Mouse (Mus musculus): ENCODE measurements around the gene Alkbh8. TPM values are rescaled to one million over a fixed set of nuclear protein-coding genes. Genes with fewer than 3 reads are reported as not detected.
A peak's percentile ranks its signal among the peaks of the same experiment; 100 is the strongest.
"Not testable (repeated sequence)": the region's sequence is repeated elsewhere in the genome, so short reads cannot be mapped to it uniquely, and the experiment has no call there.

Alkbh8 gene
- polyA plus RNA-seq (2021): 17.8 TPM

- POLR2A ChIA-PET: no interaction called here
- ATAC-seq: peak; percentile 99
- H3K27me3 ChIP-seq: no peaks in the 10 kb centered on the region
- CTCF ChIA-PET: interaction anchor here (1.0 to 1.3 kb wide), 2 partner anchors 9 to 23 kb away, joined by 3 read pairs; no protein-coding TSS in a partner anchor
- peak; percentile 55 for DNase-seq (ENCODE audit: low read depth, low spot score)
- peak; percentile 8 for TF ChIP-seq CTCF (IDR thresholded peaks at IDR 0.05)
- in situ Hi-C loops (cut with MboI; ENCODE audit: low pct_unique_long_range_greater_than_20kb): no loop called here
These were observed at the start of gene Alkbh8 for GRCm38 (mm10) chr9:3334962-3335767. Alkbh8 (plus strand) TSS chr9:3335140.

- no peak for TF ChIP-seq CTCF (IDR thresholded peaks at IDR 0.05)
- CTCF ChIA-PET: no interaction called here
- no peak for ATAC-seq
- POLR2A ChIA-PET: no interaction called here
- in situ Hi-C loops (cut with MboI; ENCODE audit: low pct_unique_long_range_greater_than_20kb): no loop called here
- DNase-seq (ENCODE audit: low read depth, low spot score): no peak
- no peaks in the 10 kb centered on the region for H3K27me3 ChIP-seq
These were observed 25.6 kb upstream of the Alkbh8 start for GRCm38 (mm10) chr9:3309292-3309836.

- H3K27me3 ChIP-seq: no peaks in the 10 kb centered on the region
- CTCF ChIA-PET: interaction anchor here (0.8 kb wide), 1 partner anchor 12 kb away, joined by 4 read pairs; no protein-coding TSS in a partner anchor
- no peak for TF ChIP-seq CTCF (IDR thresholded peaks at IDR 0.05)
- no peak for DNase-seq (ENCODE audit: low read depth, low spot score)
- no peak for ATAC-seq
- in situ Hi-C loops (cut with MboI; ENCODE audit: low pct_unique_long_range_greater_than_20kb): no loop called here
- POLR2A ChIA-PET: no interaction called here
These were observed 24.9 kb upstream of the Alkbh8 start for GRCm38 (mm10) chr9:3310016-3310415.

- ATAC-seq; DNase-seq (ENCODE audit: low read depth, low spot score); H3K27me3 ChIP-seq; POLR2A ChIA-PET; in situ Hi-C loops (cut with MboI; ENCODE audit: low pct_unique_long_range_greater_than_20kb); CTCF ChIA-PET: not testable (repeated sequence)
These were observed 7.4 kb upstream of the Alkbh8 start for GRCm38 (mm10) chr9:3327342-3328053.

GRCm38 (mm10) chr9:3328054-3328595 lies 6.8 kb upstream of the Alkbh8 start:
- no peak for TF ChIP-seq CTCF (IDR thresholded peaks at IDR 0.05)
- in situ Hi-C loops (cut with MboI; ENCODE audit: low pct_unique_long_range_greater_than_20kb): no loop called here
- H3K27me3 ChIP-seq: peaks cover 4% of the 10 kb centered on the region
- ChIA-PET CTCF (no interaction called here), POLR2A (no interaction called here)
- no peak for DNase-seq (ENCODE audit: low read depth, low spot score)
- ATAC-seq: no peak

- POLR2A ChIA-PET: no interaction called here
- CTCF ChIA-PET: no interaction called here
- TF ChIP-seq CTCF (IDR thresholded peaks at IDR 0.05): no peak
- peaks cover 4% of the 10 kb centered on the region for H3K27me3 ChIP-seq
- no peak for ATAC-seq
- no peak for DNase-seq (ENCODE audit: low read depth, low spot score)
- in situ Hi-C loops (cut with MboI; ENCODE audit: low pct_unique_long_range_greater_than_20kb): no loop called here
These were observed 4.6 kb upstream of the Alkbh8 start for GRCm38 (mm10) chr9:3330319-3330718.

- DNase-seq (ENCODE audit: low read depth, low spot score): no peak
- ChIA-PET POLR2A (no interaction called here), CTCF (no interaction called here)
- in situ Hi-C loops (cut with MboI; ENCODE audit: low pct_unique_long_range_greater_than_20kb): no loop called here
- ATAC-seq: no peak
- peaks cover 4% of the 10 kb centered on the region for H3K27me3 ChIP-seq
- TF ChIP-seq CTCF (IDR thresholded peaks at IDR 0.05): no peak
These were observed 4.1 kb upstream of the Alkbh8 start for GRCm38 (mm10) chr9:3330737-3331384.

- no peak for ATAC-seq
- in situ Hi-C loops (cut with MboI; ENCODE audit: low pct_unique_long_range_greater_than_20kb): no loop called here
- ChIA-PET CTCF (interaction anchor here (1.3 kb wide), 1 partner anchor 11 kb away, joined by 3 read pairs; no protein-coding TSS in a partner anchor), POLR2A (no interaction called here)
- TF ChIP-seq CTCF (IDR thresholded peaks at IDR 0.05): no peak
- no peaks in the 10 kb centered on the region for H3K27me3 ChIP-seq
- no peak for DNase-seq (ENCODE audit: low read depth, low spot score)
These were observed 1.7 kb downstream of the Alkbh8 start for GRCm38 (mm10) chr9:3336661-3337060.

- ATAC-seq (no peak), DNase-seq (ENCODE audit: low read depth, low spot score) (no peak)
- H3K27me3 ChIP-seq: no peaks in the 10 kb centered on the region
- ChIA-PET CTCF (interaction anchor here (1.8 kb wide), 1 partner anchor 9 kb away, joined by 4 read pairs; no protein-coding TSS in a partner anchor), POLR2A (no interaction called here)
- in situ Hi-C loops (cut with MboI; ENCODE audit: low pct_unique_long_range_greater_than_20kb): no loop called here
- no peak for TF ChIP-seq CTCF (IDR thresholded peaks at IDR 0.05)
These were observed 10.2 kb downstream of the Alkbh8 start for GRCm38 (mm10) chr9:3345136-3345535.

GRCm38 (mm10) chr9:3345967-3346366 lies 11.0 kb downstream of the Alkbh8 start:
- DNase-seq (ENCODE audit: low read depth, low spot score) (no peak), ATAC-seq (no peak)
- POLR2A ChIA-PET: no interaction called here
- in situ Hi-C loops (cut with MboI; ENCODE audit: low pct_unique_long_range_greater_than_20kb): no loop called here
- CTCF ChIA-PET: interaction anchor here (1.8 kb wide), 1 partner anchor 8 kb away, joined by 4 read pairs; no protein-coding TSS in a partner anchor
- H3K27me3 ChIP-seq: no peaks in the 10 kb centered on the region
- TF ChIP-seq CTCF (IDR thresholded peaks at IDR 0.05): no peak

All from Patski (cell line).